Mouse (Mus musculus): ENCODE measurements around the gene Camp. TPM values are rescaled to one million over a fixed set of nuclear protein-coding genes. Genes with fewer than 3 reads are reported as not detected.
"Not testable (repeated sequence)": the region's sequence is repeated elsewhere in the genome, so short reads cannot be mapped to it uniquely, and the experiment has no call there.

Camp gene
- polyA plus RNA-seq, 1 experiment from 2014 or later = 0.76 TPM

DNA sequence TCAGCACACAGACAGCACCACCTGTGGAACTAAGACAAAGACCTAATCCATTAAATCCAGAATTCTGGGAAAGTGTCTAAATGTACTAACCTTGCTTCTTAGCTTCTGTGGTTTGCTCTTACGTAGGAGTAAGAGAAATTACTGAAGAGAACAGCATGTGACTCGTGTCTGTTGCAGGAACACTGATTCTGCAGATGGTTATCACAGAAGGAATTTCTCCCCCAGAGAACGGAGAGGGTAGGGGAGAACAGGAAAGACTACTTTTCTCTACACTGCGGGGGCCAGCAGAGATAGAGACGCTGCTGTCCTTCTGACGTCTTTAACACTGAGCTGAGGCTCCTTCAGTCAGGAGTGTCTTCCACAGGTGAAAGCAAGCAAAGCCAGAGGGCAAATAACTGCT lies 33.1 kb downstream of the Camp start:
- Histone ChIP-seq H3K9ac (replicated peaks; ENCODE audit: low read depth, low read length) (no peak overlapping the region), H3K9me3 (ENCODE audit: control insufficient read depth, low read length) (no peaks in the 10 kb centered on the region), H3K27ac (ENCODE audit: low read depth, low read length) (no peak overlapping the region), H3K36me3 (ENCODE audit: control insufficient read depth, insufficient read depth, low read length) (no peaks in the 10 kb centered on the region), H3K4me2 (ENCODE audit: low read depth, low read length) (no peak overlapping the region), H3K4me3 (ENCODE audit: low read depth, low read length) (no peak overlapping the region), H3K27me3 (ENCODE audit: control insufficient read depth, insufficient read depth, low read length) (no peaks in the 10 kb centered on the region), H3K4me1 (ENCODE audit: control insufficient read depth, insufficient read depth, low read length) (no peaks in the 10 kb centered on the region)
- WGBS = 67% methylated on average over 6 of the region's 6 CpGs
- no peak for ATAC-seq (ENCODE audit: low read depth)

DNA sequence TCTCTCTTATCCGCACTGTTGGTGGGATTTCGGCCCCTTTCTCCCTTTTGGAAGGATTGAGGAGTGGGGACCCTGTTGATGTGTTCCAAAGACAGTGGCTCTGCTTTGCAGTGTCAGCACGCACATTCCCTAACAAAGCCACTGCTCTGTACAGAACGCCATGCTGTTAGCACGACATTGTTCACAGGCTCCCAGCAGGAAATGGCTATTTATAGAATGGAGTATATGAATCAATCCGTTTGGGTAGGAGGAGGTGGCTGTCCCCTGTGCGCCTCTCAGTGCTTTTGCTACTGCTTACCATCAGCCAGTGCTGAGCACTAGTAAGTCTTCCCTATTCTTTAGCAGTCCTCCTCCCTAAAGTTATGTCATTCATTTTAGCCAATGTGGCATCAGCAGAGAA lies 36.0 kb downstream of the Camp start:
- no peak overlapping the region for H3K4me2 ChIP-seq (ENCODE audit: low read depth, low read length)
- H3K4me1 ChIP-seq (ENCODE audit: control insufficient read depth, insufficient read depth, low read length) = no peaks in the 10 kb centered on the region
- no peak overlapping the region; the same call in 1 of the 2 replicates for H3K27ac ChIP-seq (ENCODE audit: low read depth, low read length)
- H3K36me3 ChIP-seq (ENCODE audit: control insufficient read depth, insufficient read depth, low read length) = no peaks in the 10 kb centered on the region
- WGBS = 20% methylated on average over 7 of the region's 7 CpGs
- H3K27me3 ChIP-seq (ENCODE audit: control insufficient read depth, insufficient read depth, low read length) = no peaks in the 10 kb centered on the region
- no peaks in the 10 kb centered on the region for H3K9me3 ChIP-seq (ENCODE audit: control insufficient read depth, low read length)
- H3K4me3 ChIP-seq (ENCODE audit: low read depth, low read length) = no peak overlapping the region
- no peak for ATAC-seq (ENCODE audit: low read depth)
- no peak overlapping the region for H3K9ac ChIP-seq (replicated peaks; ENCODE audit: low read depth, low read length)

- H3K4me3 ChIP-seq (ENCODE audit: low read depth, low read length) = no peak within 1 kb of the TSS
- no peaks in the 10 kb centered on the region for H3K9me3 ChIP-seq (ENCODE audit: control insufficient read depth, low read length)
- H3K4me2 ChIP-seq (ENCODE audit: low read depth, low read length) = no peak within 1 kb of the TSS
- ATAC-seq (ENCODE audit: low read depth) = no peak
- H3K36me3 ChIP-seq (ENCODE audit: control insufficient read depth, insufficient read depth, low read length) = no peaks in the 10 kb centered on the region
- no peak within 1 kb of the TSS for H3K9ac ChIP-seq (replicated peaks; ENCODE audit: low read depth, low read length)
- no peaks in the 10 kb centered on the region for H3K4me1 ChIP-seq (ENCODE audit: control insufficient read depth, insufficient read depth, low read length)
- 64% methylated on average over 1 of the region's 1 CpGs for WGBS
- H3K27ac ChIP-seq (ENCODE audit: low read depth, low read length) = no peak within 1 kb of the TSS
- H3K27me3 ChIP-seq (ENCODE audit: control insufficient read depth, insufficient read depth, low read length) = no peaks in the 10 kb centered on the region
Measured at GRCm38 (mm10) chr9:109811980-109812379, 37.4 kb downstream of the Camp start, which contains the start of gene Spink8. Gene Spink8, plus strand, starts transcription at chr9:109812280.

DNA sequence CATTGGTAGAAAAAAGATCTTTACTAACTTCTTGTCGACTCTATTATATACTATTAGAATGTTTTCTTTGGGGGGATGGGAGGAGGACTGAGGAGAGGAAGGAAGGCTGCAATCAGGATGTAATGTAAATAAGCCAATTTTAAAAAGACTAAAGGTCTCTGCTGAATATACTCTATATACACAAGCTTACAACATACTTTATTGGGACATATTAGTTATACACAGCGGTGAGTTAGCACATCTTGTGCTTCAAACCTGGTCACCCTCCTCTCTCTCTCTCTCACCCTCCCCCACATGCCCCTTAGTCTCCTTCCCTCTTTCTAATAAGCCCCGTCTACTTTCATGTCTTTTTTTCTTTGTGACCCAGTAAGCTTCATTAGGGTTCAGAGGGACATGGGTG lies 41.5 kb downstream of the Camp start:
- no peak overlapping the region for H3K4me3 ChIP-seq (ENCODE audit: low read depth, low read length)
- H3K27me3 ChIP-seq (ENCODE audit: control insufficient read depth, insufficient read depth, low read length) = no peaks in the 10 kb centered on the region
- no peak overlapping the region for H3K9ac ChIP-seq (replicated peaks; ENCODE audit: low read depth, low read length)
- no peak overlapping the region for H3K4me2 ChIP-seq (ENCODE audit: low read depth, low read length)
- 63% methylated on average over 3 of the region's 3 CpGs for WGBS
- no peak for ATAC-seq (ENCODE audit: low read depth)
- no peaks in the 10 kb centered on the region for H3K9me3 ChIP-seq (ENCODE audit: control insufficient read depth, low read length)
- H3K4me1 ChIP-seq (ENCODE audit: control insufficient read depth, insufficient read depth, low read length) = no peaks in the 10 kb centered on the region
- H3K36me3 ChIP-seq (ENCODE audit: control insufficient read depth, insufficient read depth, low read length) = no peaks in the 10 kb centered on the region
- no peak overlapping the region for H3K27ac ChIP-seq (ENCODE audit: low read depth, low read length)

GRCm38 (mm10) chr9:109806695-109807293 lies 42.6 kb downstream of the Camp start:
- 83% methylated on average over 2 of the region's 2 CpGs for WGBS
- H3K4me3 ChIP-seq (ENCODE audit: low read depth, low read length) = no peak overlapping the region
- no peaks in the 10 kb centered on the region for H3K4me1 ChIP-seq (ENCODE audit: control insufficient read depth, insufficient read depth, low read length)
- H3K27ac ChIP-seq (ENCODE audit: low read depth, low read length) = no peak overlapping the region
- H3K36me3 ChIP-seq (ENCODE audit: control insufficient read depth, insufficient read depth, low read length) = no peaks in the 10 kb centered on the region
- no peaks in the 10 kb centered on the region for H3K27me3 ChIP-seq (ENCODE audit: control insufficient read depth, insufficient read depth, low read length)
- ATAC-seq (ENCODE audit: low read depth) = no peak
- no peak overlapping the region for H3K4me2 ChIP-seq (ENCODE audit: low read depth, low read length)
- no peaks in the 10 kb centered on the region for H3K9me3 ChIP-seq (ENCODE audit: control insufficient read depth, low read length)
- H3K9ac ChIP-seq (replicated peaks; ENCODE audit: low read depth, low read length) = no peak overlapping the region

DNA sequence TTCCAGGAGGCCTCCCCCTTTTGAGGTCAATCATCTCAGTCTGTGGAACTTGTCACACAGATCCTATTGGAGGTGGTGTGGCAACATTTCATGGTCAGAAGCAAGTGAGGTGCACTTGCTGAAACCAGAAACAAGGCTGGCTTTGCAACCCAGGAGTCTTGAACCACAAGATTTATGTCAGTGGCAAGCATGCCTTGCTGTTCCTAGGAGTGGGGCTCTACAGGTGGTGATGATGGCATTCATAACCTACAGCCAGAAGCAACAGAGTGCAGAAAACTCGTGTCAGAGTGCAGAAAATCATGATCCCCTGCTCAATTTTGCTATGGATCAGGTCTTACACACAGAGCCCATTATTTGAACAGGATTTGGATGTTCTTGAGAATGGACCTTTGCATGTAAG lies 43.2 kb downstream of the Camp start:
- ATAC-seq (ENCODE audit: low read depth) = no peak
- Histone ChIP-seq H3K4me2 (ENCODE audit: low read depth, low read length) (no peak overlapping the region), H3K27ac (ENCODE audit: low read depth, low read length) (no peak overlapping the region), H3K4me3 (ENCODE audit: low read depth, low read length) (no peak overlapping the region), H3K9me3 (ENCODE audit: control insufficient read depth, low read length) (no peaks in the 10 kb centered on the region), H3K27me3 (ENCODE audit: control insufficient read depth, insufficient read depth, low read length) (no peaks in the 10 kb centered on the region), H3K36me3 (ENCODE audit: control insufficient read depth, insufficient read depth, low read length) (no peaks in the 10 kb centered on the region), H3K4me1 (ENCODE audit: control insufficient read depth, insufficient read depth, low read length) (no peaks in the 10 kb centered on the region), H3K9ac (replicated peaks; ENCODE audit: low read depth, low read length) (no peak overlapping the region)
- WGBS = 54% methylated on average over 1 of the region's 1 CpGs

- H3K4me2 ChIP-seq (ENCODE audit: low read depth, low read length); H3K9ac ChIP-seq (replicated peaks; ENCODE audit: low read depth, low read length); ATAC-seq (ENCODE audit: low read depth); H3K9me3 ChIP-seq (ENCODE audit: control insufficient read depth, low read length); H3K27me3 ChIP-seq (ENCODE audit: control insufficient read depth, insufficient read depth, low read length); H3K27ac ChIP-seq (ENCODE audit: low read depth, low read length); H3K36me3 ChIP-seq (ENCODE audit: control insufficient read depth, insufficient read depth, low read length); H3K4me3 ChIP-seq (ENCODE audit: low read depth, low read length); H3K4me1 ChIP-seq (ENCODE audit: control insufficient read depth, insufficient read depth, low read length): not testable (repeated sequence)
- WGBS = 89% methylated on average over 2 of the region's 2 CpGs
Measured at GRCm38 (mm10) chr9:109805596-109805995, 43.8 kb downstream of the Camp start.

DNA sequence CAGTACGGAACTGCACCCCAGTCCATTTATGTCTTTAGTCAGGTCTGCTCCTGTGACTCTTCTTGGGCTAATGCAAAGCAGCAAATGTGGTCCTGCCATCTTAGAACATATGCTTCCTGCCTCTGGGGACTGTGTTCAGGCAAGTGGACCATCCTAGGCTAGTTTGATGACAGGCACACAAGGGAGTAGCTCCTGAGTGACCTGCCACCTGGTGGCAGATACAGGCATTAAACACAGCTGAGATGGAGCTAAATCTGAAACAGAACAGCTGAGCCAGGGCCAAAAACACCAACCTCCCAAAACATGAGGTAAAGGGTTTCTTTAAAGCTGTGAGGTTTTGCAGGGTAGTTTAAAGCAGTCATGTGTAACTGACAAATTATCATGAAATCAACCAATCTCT lies 51.4 kb downstream of the Camp start:
- H3K27ac ChIP-seq (ENCODE audit: low read depth, low read length) = no peak overlapping the region
- ATAC-seq (ENCODE audit: low read depth) = no peak
- 87% methylated on average over 1 of the region's 1 CpGs for WGBS
- no peaks in the 10 kb centered on the region for H3K27me3 ChIP-seq (ENCODE audit: control insufficient read depth, insufficient read depth, low read length)
- H3K9ac ChIP-seq (replicated peaks; ENCODE audit: low read depth, low read length) = no peak overlapping the region
- no peaks in the 10 kb centered on the region for H3K4me1 ChIP-seq (ENCODE audit: control insufficient read depth, insufficient read depth, low read length)
- no peaks in the 10 kb centered on the region for H3K36me3 ChIP-seq (ENCODE audit: control insufficient read depth, insufficient read depth, low read length)
- no peak overlapping the region for H3K4me3 ChIP-seq (ENCODE audit: low read depth, low read length)
- no peaks in the 10 kb centered on the region for H3K9me3 ChIP-seq (ENCODE audit: control insufficient read depth, low read length)
- H3K4me2 ChIP-seq (ENCODE audit: low read depth, low read length) = no peak overlapping the region
